Mouse (Mus musculus) small intestine, adult 2 months (tissue): ENCODE data around the gene Cybb.

ENCODE experiments used
- CTCF ChIP-seq: fragments of 200-500 bp; IDR thresholded peaks from 2 replicates; pipeline ENCODE4 v1.5.1; 2012; ENCODE audit warnings: low read depth, mild to moderate bottlenecking, control low read depth, inconsistent platforms, low read length, moderate library complexity, mixed read lengths; ENCODE audit not compliant: insufficient replicate concordance, insufficient read length; ENCODE audit errors: extremely low read depth
- POLR2A ChIP-seq: fragments of 200-500 bp; IDR thresholded peaks from 2 replicates; pipeline ENCODE4 v1.6.1; 2012; ENCODE audit warnings: low read depth, mild to moderate bottlenecking, control low read depth, inconsistent platforms, low read length, moderate library complexity

- TF ChIP-seq POLR2A (no peak), CTCF (no peak)
Measured at GRCm38 (mm10) chrX:9465890-9466289, 21.7 kb downstream of the Cybb start.
